Mouse (Mus musculus): ENCODE measurements at regions not wholly inside any gene's neighbourhood (a gene's known extent, or its start where the extent isn't known, plus 50 kb on each side); places are given as distances from the start of the nearest gene placed in this dataset.
A peak's percentile ranks its signal among the peaks of the same experiment; 100 is the strongest.

- DNase-seq (ENCODE audit: low spot score in 2 of 2) = peak; percentile 30 to 40
Observed at GRCm38 (mm10) chr1:177667041-177667791, 62.4 kb upstream of the 1700016C15Rik start.

GRCm38 (mm10) chr1:177670576-177670975 is 59.0 kb upstream of the 1700016C15Rik start:
- DNase-seq (ENCODE audit: low spot score in 2 of 2) = no peak

GRCm38 (mm10) chr1:177676657-177677056 is 53.0 kb upstream of the 1700016C15Rik start:
- DNase-seq (ENCODE audit: low spot score in 2 of 2) = no peak

GRCm38 (mm10) chr1:177678832-177679231 is 50.8 kb upstream of the 1700016C15Rik start:
- DNase-seq (ENCODE audit: low spot score in 2 of 2) = no peak
